Comparison of ENCODE assay signal across 26 mouse cellular contexts in genomic region chr19:59371016-59371415, GRCm38 (mm10).
"Had no signal": no experiment of that assay in that cellular context is flagged by ENCODE, and none has a peak within 500 bp of the region (broad histone marks: within the 10 kb centered on the region; RNA-seq: fewer than 3 reads in every experiment).

No protein-coding gene starts in this region.

- H3K4me1 ChIP-seq: heart, embryonic 10.5 days; heart, embryonic 12.5 days; hindbrain, embryonic 12.5 days; kidney, embryonic 15.5 days; limb, embryonic 10.5 days; limb, embryonic 12.5 days had no signal

- H3K27ac ChIP-seq: gastrocnemius, adult 2 months; heart, embryonic 10.5 days; hindbrain, embryonic 10.5 days; hindbrain, embryonic 12.5 days; hindbrain, embryonic 14.5 days; intestine, embryonic 15.5 days; kidney, embryonic 15.5 days; kidney, postnatal 0 days; layer of hippocampus, adult 2 months; left cerebral cortex, adult 2 months; limb, embryonic 10.5 days; limb, embryonic 12.5 days; liver, embryonic 12.5 days; liver, embryonic 14.5 days had no signal

- H3K4me3 ChIP-seq: gastrocnemius, adult 2 months; heart, embryonic 10.5 days; heart, embryonic 12.5 days; hindbrain, embryonic 10.5 days; hindbrain, embryonic 12.5 days; intestine, embryonic 15.5 days; kidney, embryonic 15.5 days; layer of hippocampus, adult 2 months; left cerebral cortex, adult 2 months; limb, embryonic 10.5 days; limb, embryonic 12.5 days; liver, embryonic 12.5 days had no signal

- DNase-seq: gastrocnemius, adult 2 months; gastrocnemius, postnatal 10 days; gastrocnemius, postnatal 25 days; heart, adult 18-20 months; heart, postnatal 10 days; heart, postnatal 4 days; kidney, adult 18-20 months; kidney, postnatal 14 days; kidney, postnatal 4 days had no signal

- H3K36me3 ChIP-seq: heart, embryonic 10.5 days; heart, embryonic 12.5 days; hindbrain, embryonic 10.5 days; hindbrain, embryonic 12.5 days; intestine, embryonic 15.5 days; kidney, embryonic 15.5 days; limb, embryonic 10.5 days; limb, embryonic 12.5 days; liver, embryonic 12.5 days had no signal

- H3K27me3 ChIP-seq: hindbrain, embryonic 12.5 days; intestine, embryonic 15.5 days; kidney, embryonic 15.5 days; limb, embryonic 12.5 days; liver, embryonic 12.5 days had no signal

- ATAC-seq: hindbrain, embryonic 16.5 days; inflammation-experienced regulatory T-cells, adult 6 months; intestine, embryonic 15.5 days; intestine, postnatal 0 days; liver, embryonic 12.5 days had no signal

- H3K9me3 ChIP-seq: heart, embryonic 10.5 days; intestine, embryonic 15.5 days; kidney, embryonic 15.5 days; limb, embryonic 10.5 days; liver, embryonic 12.5 days had no signal

- H3K4me2 ChIP-seq: heart, embryonic 12.5 days; hindbrain, embryonic 12.5 days; hindbrain, embryonic 14.5 days; intestine, embryonic 15.5 days; kidney, embryonic 15.5 days; limb, embryonic 12.5 days; liver, embryonic 12.5 days had no signal

- H3K9ac ChIP-seq: heart, embryonic 12.5 days; hindbrain, embryonic 12.5 days; hindbrain, embryonic 14.5 days; intestine, embryonic 15.5 days; kidney, embryonic 15.5 days; limb, embryonic 12.5 days; liver, embryonic 12.5 days; liver, embryonic 14.5 days had no signal
